Comparison of ENCODE assay signal across 7 mouse cellular contexts in the genomic region with DNA sequence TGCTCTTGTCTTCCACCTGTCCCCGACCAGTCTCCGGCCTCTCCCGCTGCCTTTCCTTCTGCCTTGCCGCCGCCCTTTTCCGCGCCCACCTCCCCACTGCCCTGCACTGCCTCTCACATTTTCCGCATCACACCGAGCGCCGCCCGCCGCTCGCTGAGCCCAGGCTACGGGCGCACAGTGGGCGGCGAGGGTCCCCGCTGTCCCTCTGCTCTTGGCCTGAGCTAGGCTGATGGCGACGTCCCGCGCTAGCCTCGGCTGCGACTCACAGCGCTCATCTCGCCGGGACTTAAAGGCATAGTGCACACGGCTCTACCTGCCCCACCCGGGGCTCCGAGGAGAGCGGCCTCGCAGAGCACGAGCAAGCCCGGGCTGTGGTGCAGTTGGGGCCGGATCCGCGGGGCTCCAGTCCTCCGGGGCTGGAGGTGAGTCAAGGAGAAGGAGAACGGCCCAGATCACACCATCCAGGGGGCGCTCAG. TPM values are rescaled to one million over a fixed set of nuclear protein-coding genes. Genes with fewer than 3 reads are reported as not detected.
DNase-seq lines count a peak whose midpoint lies in the region; ATAC-seq and TF ChIP-seq lines count a peak whose summit lies in the region.

No protein-coding gene starts in this region.

- ATAC-seq in liver, embryonic 11.5 days (replicated peaks; ENCODE audit: low FRiP score), result no peak
- peak; percentile 54 for ATAC-seq in forebrain, embryonic 16.5 days
- no peak for ATAC-seq in liver, embryonic 14.5 days (ENCODE audit: insufficient read depth)
- ATAC-seq in stomach, embryonic 16.5 days (ENCODE audit: insufficient read depth, low FRiP score), result peak; percentile 35; the same call in 1 of the 2 replicates

- H3K27me3 ChIP-seq in liver, embryonic 11.5 days (replicated peaks; ENCODE audit: control insufficient read depth, insufficient read depth, low read length), result peaks cover 64% of the 10 kb centered on the region
- H3K27me3 ChIP-seq in forebrain, embryonic 16.5 days (replicated peaks; ENCODE audit: control insufficient read depth, insufficient read depth, low read length), result peaks cover 57% of the 10 kb centered on the region
- H3K27me3 ChIP-seq in liver, embryonic 14.5 days (ENCODE audit: control insufficient read depth, insufficient read depth, low read length), result peaks cover 36% of the 10 kb centered on the region
- peaks cover 60% of the 10 kb centered on the region for H3K27me3 ChIP-seq in stomach, embryonic 16.5 days (ENCODE audit: control insufficient read depth, insufficient read depth, low read length)

- no peaks in the 10 kb centered on the region for H3K36me3 ChIP-seq in liver, embryonic 11.5 days (ENCODE audit: control insufficient read depth, insufficient read depth, low read length)
- no peaks in the 10 kb centered on the region for H3K36me3 ChIP-seq in forebrain, embryonic 16.5 days (ENCODE audit: control insufficient read depth, insufficient read depth)
- no peaks in the 10 kb centered on the region for H3K36me3 ChIP-seq in liver, embryonic 14.5 days (replicated peaks; ENCODE audit: control insufficient read depth, insufficient read depth, low read depth)
- H3K36me3 ChIP-seq in stomach, embryonic 16.5 days (ENCODE audit: control insufficient read depth, insufficient read depth, low read length), result no peaks in the 10 kb centered on the region

- no peak for TF ChIP-seq CTCF in liver, embryonic 14.5 days (IDR thresholded peaks at IDR 0.05; ENCODE audit: low read depth)

- WGBS in liver, embryonic 11.5 days, result 2% methylated on average over 41 of the region's 41 CpGs
- WGBS in forebrain, embryonic 16.5 days, result under 1% methylated on average over 41 of the region's 41 CpGs
- WGBS in liver, embryonic 14.5 days (ENCODE audit: insufficient replicate concordance), result 2% methylated on average over 41 of the region's 41 CpGs
- under 1% methylated on average over 41 of the region's 41 CpGs for WGBS in stomach, embryonic 16.5 days

- H3K9me3 ChIP-seq in liver, embryonic 11.5 days (ENCODE audit: control insufficient read depth, low read length), result no peaks in the 10 kb centered on the region
- no peaks in the 10 kb centered on the region for H3K9me3 ChIP-seq in forebrain, embryonic 16.5 days (ENCODE audit: control insufficient read depth, low read length)
- no peaks in the 10 kb centered on the region for H3K9me3 ChIP-seq in liver, embryonic 14.5 days (ENCODE audit: control insufficient read depth, low read length)
- no peaks in the 10 kb centered on the region for H3K9me3 ChIP-seq in stomach, embryonic 16.5 days (replicated peaks; ENCODE audit: control insufficient read depth, low read length)

- peak overlapping the region; percentile 31 for H3K4me3 ChIP-seq in liver, embryonic 11.5 days (ENCODE audit: low read depth, low read length)
- H3K4me3 ChIP-seq in forebrain, embryonic 16.5 days (replicated peaks; ENCODE audit: low read length), result peak overlapping the region; percentile 56
- no peak overlapping the region for H3K4me3 ChIP-seq in liver, embryonic 14.5 days (ENCODE audit: insufficient read depth in 1 of 2, low read depth in 2 of 2, low read length in 2 of 2)
- H3K4me3 ChIP-seq in stomach, embryonic 16.5 days (replicated peaks; ENCODE audit: low read length), result peak overlapping the region; percentile 51

- H3K9ac ChIP-seq in liver, embryonic 11.5 days (ENCODE audit: low read depth, low read length), result no peak overlapping the region
- H3K9ac ChIP-seq in forebrain, embryonic 16.5 days (replicated peaks; ENCODE audit: low read depth, low read length), result peak overlapping the region; percentile 70
- H3K9ac ChIP-seq in liver, embryonic 14.5 days (replicated peaks), result no peak overlapping the region
- peak overlapping the region; percentile 36; the same call in 1 of the 2 replicates for H3K9ac ChIP-seq in stomach, embryonic 16.5 days (ENCODE audit: low read length)

- peak overlapping the region; percentile 69 for H3K4me2 ChIP-seq in liver, embryonic 11.5 days
- peak overlapping the region; percentile 70 for H3K4me2 ChIP-seq in forebrain, embryonic 16.5 days (ENCODE audit: low read length)
- peak overlapping the region; percentile 17; the same call in 1 of the 2 replicates for H3K4me2 ChIP-seq in liver, embryonic 14.5 days (ENCODE audit: low read depth)
- peak overlapping the region; percentile 71 for H3K4me2 ChIP-seq in stomach, embryonic 16.5 days (ENCODE audit: low read depth, low read length)

- peak; percentile 38 for DNase-seq in liver, embryonic 11.5 days (ENCODE audit: low spot score)
- no peak for DNase-seq in liver
- DNase-seq in cerebellum, adult 9-11 months, result peak; percentile 68
- DNase-seq in liver, embryonic 14.5 days (ENCODE audit: low read depth in 3 of 3, low spot score in 3 of 3), result no peak
- no peak for DNase-seq in spleen, adult 18-20 months

- TF ChIP-seq EP300 in liver, embryonic 14.5 days (IDR thresholded peaks at IDR 0.05; ENCODE audit: low read depth), result no peak

- no peak overlapping the region for H3K27ac ChIP-seq in liver, embryonic 11.5 days (ENCODE audit: low read depth, low read length)
- peak overlapping the region; percentile 38 for H3K27ac ChIP-seq in forebrain, embryonic 16.5 days (ENCODE audit: low read length)
- no peak overlapping the region for H3K27ac ChIP-seq in liver, embryonic 14.5 days
- no peak overlapping the region for H3K27ac ChIP-seq in stomach, embryonic 16.5 days (ENCODE audit: low read length)

- H3K4me1 ChIP-seq in liver, embryonic 11.5 days (replicated peaks; ENCODE audit: control insufficient read depth, insufficient read depth, low read length), result peaks cover 3% of the 10 kb centered on the region; the same call in 1 of the 2 replicates
- peaks cover 13% of the 10 kb centered on the region for H3K4me1 ChIP-seq in forebrain, embryonic 16.5 days (replicated peaks; ENCODE audit: control insufficient read depth, insufficient read depth, low read length)
- no peaks in the 10 kb centered on the region for H3K4me1 ChIP-seq in liver, embryonic 14.5 days (replicated peaks; ENCODE audit: control insufficient read depth in 2 of 2, insufficient read depth in 2 of 2, low read length in 1 of 2)
- H3K4me1 ChIP-seq in stomach, embryonic 16.5 days (ENCODE audit: control insufficient read depth, insufficient read depth, low read length), result peaks cover 8% of the 10 kb centered on the region; the same call in 1 of the 2 replicates

RNA-seq across cellular contexts. Expression of gene Lingo1, which starts 0.4 kb away (rescaled TPM):
- 2.0 and 2.6 TPM in 2 replicates for polyA plus RNA-seq in liver, embryonic 11.5 days (2014; fragmentation: Nextera tagmentation; extraction: Ambion mirVana)
- 39.0 and 45.0 TPM in 2 replicates for polyA plus RNA-seq in forebrain, embryonic 16.5 days (2015; fragmentation: Nextera tagmentation; extraction: Ambion mirVana)
- polyA plus RNA-seq in liver, embryonic 14.5 days (2012; rRNA removed), result 0.58 and 0.77 TPM in 2 replicates
- polyA plus RNA-seq in liver, embryonic 14.5 days (2014; fragmentation: Nextera tagmentation; extraction: Ambion mirVana), result 0.14 and 0.16 TPM in 2 replicates
- 1.8 and 3.2 TPM in 2 replicates for polyA plus RNA-seq in stomach, embryonic 16.5 days (2015; fragmentation: Nextera tagmentation; extraction: Ambion mirVana)

Comparison
In these comparisons a context has a peak if more than half of its experiments do, and no peak if none do; other contexts are left out.
1. DNase-seq: peak in liver, embryonic 11.5 days (single experiment) and cerebellum, adult 9-11 months (single experiment); none in liver (single experiment), liver, embryonic 14.5 days (0 of 3) and spleen, adult 18-20 months (0 of 2).
2. H3K4me3 ChIP-seq: peak in liver, embryonic 11.5 days (single experiment), forebrain, embryonic 16.5 days (single experiment) and stomach, embryonic 16.5 days (single experiment); none in liver, embryonic 14.5 days (0 of 2).
3. ATAC-seq: peak in forebrain, embryonic 16.5 days (single experiment) and stomach, embryonic 16.5 days (single experiment); none in liver, embryonic 11.5 days (single experiment) and liver, embryonic 14.5 days (single experiment).
4. H3K4me2 ChIP-seq: peak in every context shown above with its lines; median percentile 71 in stomach, embryonic 16.5 days; 70 in forebrain, embryonic 16.5 days; 69 in liver, embryonic 11.5 days; 17 in liver, embryonic 14.5 days.
5. H3K9ac ChIP-seq: peak in forebrain, embryonic 16.5 days (single experiment) and stomach, embryonic 16.5 days (single experiment); none in liver, embryonic 11.5 days (single experiment) and liver, embryonic 14.5 days (single experiment).